Mouse (Mus musculus) frontal cortex, postnatal 36 days (tissue): Measurements from ENCODE around the gene Rbsn.

ENCODE experiments used
- DNase-seq, 2 experiments: peaks; one replicate each; pipeline ENCODE4 v3.0.0; 2022; ENCODE audit warnings: low spot score in 2 of 2

Gene Rbsn

DNA sequence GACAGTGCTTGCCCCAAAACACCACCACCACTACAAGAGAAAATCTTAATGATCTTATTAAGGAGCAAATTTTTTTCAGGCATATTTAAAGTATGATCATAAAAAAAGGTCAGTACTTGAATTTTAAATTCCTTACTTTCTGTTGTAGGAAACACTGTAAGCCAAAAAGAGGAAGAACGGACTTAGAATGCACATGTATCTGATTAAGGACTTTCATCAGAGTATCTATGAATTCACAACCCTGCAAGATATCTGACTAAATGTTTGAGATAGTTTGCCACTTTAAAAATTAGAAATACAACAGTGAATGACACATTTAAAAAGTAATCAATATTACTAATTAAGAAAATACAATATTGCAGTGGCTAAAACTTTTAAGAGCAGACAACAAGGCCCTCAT is 38.3 kb downstream of the Rbsn start:
- DNase-seq, result no peak

DNA sequence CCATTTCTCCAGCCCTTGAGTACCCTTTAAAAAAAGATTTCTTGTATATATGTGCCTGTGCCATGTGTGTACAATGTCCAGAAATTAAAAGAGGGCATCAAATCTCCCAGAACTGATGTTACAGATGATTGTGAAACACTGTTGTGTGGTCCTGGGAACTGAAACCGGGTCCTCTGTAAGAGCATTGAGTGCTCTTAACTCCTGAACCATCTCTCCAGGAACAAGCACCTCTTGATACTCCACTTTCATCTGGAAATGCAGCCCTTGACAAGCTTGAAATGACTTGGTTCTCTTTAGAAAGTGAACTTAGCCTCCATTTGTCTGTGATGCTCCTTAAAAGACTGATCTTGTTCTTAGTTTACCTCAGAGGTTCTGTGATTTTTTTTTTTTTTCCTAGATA is 52.0 kb downstream of the Rbsn start:
- no peak for DNase-seq

DNA sequence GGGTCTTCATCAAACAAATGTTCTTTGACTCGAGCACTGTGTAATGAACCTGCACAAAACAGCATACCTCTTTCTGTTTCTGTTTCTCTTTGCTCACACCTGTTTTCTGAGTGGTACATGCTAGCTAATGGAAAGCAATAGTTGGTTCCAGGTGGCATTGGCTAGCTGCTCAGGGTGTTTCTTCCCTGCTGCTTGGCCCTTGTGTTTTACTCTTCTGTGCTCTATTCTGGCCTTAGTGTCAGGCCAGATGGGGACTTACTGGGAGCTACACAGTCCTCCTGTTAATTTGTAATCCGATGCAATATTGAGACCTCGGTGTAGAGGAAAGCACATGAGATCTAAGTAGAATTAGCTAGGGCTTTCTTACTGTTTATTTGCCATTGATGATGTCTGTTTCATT is 55.9 kb downstream of the Rbsn start:
- no peak for DNase-seq

DNA sequence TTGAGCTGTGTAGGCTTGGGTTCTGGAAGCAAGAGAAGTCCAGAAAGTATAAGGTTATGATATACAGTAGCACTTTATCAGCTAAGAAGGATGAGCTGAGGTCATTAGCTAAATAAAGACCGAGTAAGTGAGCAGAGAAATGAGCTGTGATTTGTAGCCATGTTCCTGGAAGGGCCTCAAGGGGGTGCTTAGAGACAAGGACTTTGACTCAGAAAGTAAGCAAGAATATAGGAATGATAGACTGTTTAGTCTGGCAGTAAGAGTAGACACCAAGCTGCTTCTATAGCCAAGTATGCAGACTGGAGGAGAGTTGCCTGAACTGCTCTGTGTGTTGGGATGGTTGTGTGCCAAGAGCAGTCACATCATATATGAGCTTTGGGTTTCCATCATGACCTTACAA is 61.0 kb downstream of the Rbsn start:
- no peak for DNase-seq

DNA sequence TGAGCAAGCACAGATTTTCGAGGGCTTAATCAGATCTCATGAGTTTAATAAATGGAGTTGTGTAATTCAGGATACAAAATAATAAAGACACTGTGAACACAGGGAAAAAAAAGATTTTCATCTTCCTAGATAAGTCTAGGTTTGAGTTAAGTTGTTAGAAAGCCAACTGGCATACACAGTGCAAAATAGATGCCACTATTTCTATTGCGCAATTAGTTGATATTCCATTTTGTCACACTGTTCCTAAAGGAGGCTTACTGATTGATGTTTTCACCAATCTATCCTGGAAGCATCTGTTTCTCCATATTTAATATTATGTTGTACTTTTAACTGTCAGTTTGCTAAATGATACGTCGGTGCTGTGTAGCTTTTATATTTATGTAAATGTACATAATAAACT is 68.8 kb downstream of the Rbsn start:
- no peak for DNase-seq
